Mouse (Mus musculus) cortical plate, adult 2 months (tissue): ENCODE results near the gene Ctsm.
"Not testable (repeated sequence)": the region's sequence is repeated elsewhere in the genome, so short reads cannot be mapped to it uniquely, and the experiment has no call there.

Experiments used
- CTCF ChIP-seq: fragments of 200-500 bp; IDR thresholded peaks from 2 replicates; pipeline ENCODE4 v1.5.1; 2011; ENCODE audit warnings: mild to moderate bottlenecking, control low read depth, low read length; ENCODE audit not compliant: insufficient read depth; ENCODE audit errors: extremely low read depth
- POLR2A ChIP-seq: fragments of 200-500 bp; IDR thresholded peaks from 2 replicates; pipeline ENCODE4 v1.6.1; 2011; ENCODE audit warnings: mild to moderate bottlenecking, low read length, control low read depth; ENCODE audit not compliant: insufficient read depth; ENCODE audit errors: extremely low read depth

DNA sequence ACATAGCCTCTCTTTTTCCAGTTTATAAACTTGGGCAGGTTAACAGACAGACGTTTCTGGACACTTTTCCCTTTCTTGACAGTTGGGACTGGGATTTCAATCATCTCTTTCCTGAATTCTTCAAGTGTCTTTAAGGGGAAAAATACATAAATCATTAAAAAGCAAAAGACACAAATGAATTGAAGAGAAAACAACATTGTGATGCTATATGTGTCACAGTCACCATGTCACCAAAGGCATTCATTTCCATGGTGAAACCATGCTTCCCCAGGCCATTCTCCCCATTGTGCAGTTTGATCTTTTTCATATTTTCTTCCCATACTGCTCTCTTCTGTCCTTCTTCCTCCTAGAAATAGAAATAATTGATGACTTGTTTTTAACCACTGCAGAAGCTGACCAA lies 26.4 kb upstream of the Ctsm start, which contains the start of gene Gm49352:
- not testable (repeated sequence) for TF ChIP-seq POLR2A, CTCF
